Mouse (Mus musculus) limb, embryonic 12.5 days (tissue): ENCODE results near the gene Armc2. TPM values are rescaled to one million over a fixed set of nuclear protein-coding genes. Genes with fewer than 3 reads are reported as not detected.

Source experiments
- ATAC-seq: fragments of 200-750 bp; cut with Nextera tagmentation; 2 replicates; pipeline ENCODE4 v1.8.0; 2017; ENCODE audit warnings: low read depth, moderate TSS enrichment; ENCODE audit not compliant: insufficient number of reproducible peaks, insufficient read depth, low FRiP score, low TSS enrichment
- H3K27ac ChIP-seq: fragments of 300-500 bp; sonication (generic); 2 replicates; pipeline ENCODE4 v1.5.1; 2016; ENCODE audit warnings: mild to moderate bottlenecking, moderate library complexity
- H3K27me3 ChIP-seq: fragments of 300-500 bp; sonication (generic); 2 replicates; pipeline ENCODE4 v1.6.1; 2016; ENCODE audit warnings: mild to moderate bottlenecking, moderate library complexity
- H3K36me3 ChIP-seq: fragments of 300-500 bp; sonication (generic); 2 replicates; pipeline ENCODE4 v1.6.1; 2016; ENCODE audit warnings: mild to moderate bottlenecking, moderate library complexity
- H3K4me1 ChIP-seq: fragments of 300-500 bp; sonication (generic); replicated peaks from 2 replicates; pipeline ENCODE4 v1.6.1; 2016
- H3K4me2 ChIP-seq: fragments of 300-500 bp; sonication (generic); 2 replicates; pipeline ENCODE4 v1.6.1; 2016; ENCODE audit warnings: mild to moderate bottlenecking, moderate library complexity
- H3K4me3 ChIP-seq: fragments of 300-500 bp; sonication (generic); replicated peaks from 2 replicates; pipeline ENCODE4 v1.5.1; 2016; ENCODE audit warnings: mild to moderate bottlenecking
- H3K9ac ChIP-seq: fragments of 300-500 bp; sonication (generic); replicated peaks from 2 replicates; pipeline ENCODE4 v1.6.1; 2016; ENCODE audit warnings: mild to moderate bottlenecking, moderate library complexity
- H3K9me3 ChIP-seq: fragments of 300-500 bp; sonication (generic); 2 replicates; pipeline ENCODE4 v1.6.1; 2016; ENCODE audit warnings: mild to moderate bottlenecking, moderate library complexity
- WGBS: fragments of 180-500 bp; shearing (Covaris S2); methylation state at CpG from one replicate; pipeline ENCODE4 v1.1.7; 2016; 5-methylcytosine and 5-hydroxymethylcytosine counted together
- polyA plus RNA-seq: library from polyadenylated mRNA; unstranded; fragments of >200 nt; fragmentation: Nextera tagmentation; extraction: Ambion mirVana; gene quantifications from 2 replicates; pipeline ENCODE4 v1.2.1, GENCODE M21; 2016

Armc2 gene
- polyA plus RNA-seq, 1 experiment from 2014 or later = 6.1 TPM

- Histone ChIP-seq H3K36me3 (no peaks in the 10 kb centered on the region), H3K9me3 (no peaks in the 10 kb centered on the region; the same call in 1 of the 2 replicates), H3K27me3 (no peaks in the 10 kb centered on the region), H3K4me1 (peaks cover 25% of the 10 kb centered on the region), H3K4me3 (no peak overlapping the region), H3K27ac (no peak overlapping the region), H3K4me2 (no peak overlapping the region), H3K9ac (no peak overlapping the region)
- no peak for ATAC-seq
These were observed 82.8 kb downstream of the Armc2 start for GRCm38 (mm10) chr10:41935476-41935829.

GRCm38 (mm10) chr10:41934633-41935475 is 83.4 kb downstream of the Armc2 start:
- 0 out of 2 replicates have a peak overlapping the region, but pooled peaks have one; percentile 23 for H3K9ac ChIP-seq

GRCm38 (mm10) chr10:41933536-41933935 is 84.7 kb downstream of the Armc2 start:
- Histone ChIP-seq H3K9ac (no peak overlapping the region), H3K4me1 (peaks cover 25% of the 10 kb centered on the region), H3K9me3 (no peaks in the 10 kb centered on the region), H3K36me3 (no peaks in the 10 kb centered on the region), H3K4me2 (no peak overlapping the region), H3K4me3 (no peak overlapping the region), H3K27ac (no peak overlapping the region), H3K27me3 (no peaks in the 10 kb centered on the region)
- 67% methylated on average over 6 of the region's 6 CpGs for WGBS
- no peak for ATAC-seq

More at GRCm38 (mm10) chr10:41934633-41935475, 83.4 kb downstream of the Armc2 start:
- Histone ChIP-seq H3K4me1 (peaks cover 25% of the 10 kb centered on the region), H3K4me2 (peak overlapping the region; percentile 30), H3K36me3 (no peaks in the 10 kb centered on the region), H3K4me3 (no peak overlapping the region), H3K27me3 (no peaks in the 10 kb centered on the region), H3K9me3 (no peaks in the 10 kb centered on the region; the same call in 1 of the 2 replicates), H3K27ac (peak overlapping the region; percentile 31; the same call in 1 of the 2 replicates)
- 30% methylated on average over 21 of the region's 21 CpGs for WGBS
- ATAC-seq = peak; percentile 37; the same call in 1 of the 2 replicates

GRCm38 (mm10) chr10:41932943-41933342 is 85.3 kb downstream of the Armc2 start:
- H3K4me1 ChIP-seq = peaks cover 25% of the 10 kb centered on the region
- no peak overlapping the region for H3K4me2 ChIP-seq
- H3K27ac ChIP-seq = no peak overlapping the region
- H3K36me3 ChIP-seq = no peaks in the 10 kb centered on the region
- no peak overlapping the region for H3K9ac ChIP-seq
- no peak for ATAC-seq
- no peak overlapping the region for H3K4me3 ChIP-seq
- H3K27me3 ChIP-seq = no peaks in the 10 kb centered on the region
- 87% methylated on average over 5 of the region's 5 CpGs for WGBS
- H3K9me3 ChIP-seq = no peaks in the 10 kb centered on the region

- 89% methylated on average over 12 of the region's 12 CpGs for WGBS
- no peak overlapping the region for H3K4me2 ChIP-seq
- no peak overlapping the region for H3K9ac ChIP-seq
- H3K27me3 ChIP-seq = no peaks in the 10 kb centered on the region
- H3K4me1 ChIP-seq = peaks cover 25% of the 10 kb centered on the region
- no peaks in the 10 kb centered on the region for H3K36me3 ChIP-seq
- H3K9me3 ChIP-seq = no peaks in the 10 kb centered on the region
- no peak overlapping the region for H3K4me3 ChIP-seq
- ATAC-seq = no peak
- H3K27ac ChIP-seq = no peak overlapping the region
These were observed 86.3 kb downstream of the Armc2 start for GRCm38 (mm10) chr10:41931962-41932361.

GRCm38 (mm10) chr10:41930966-41931365 is 87.3 kb downstream of the Armc2 start:
- Histone ChIP-seq H3K9me3 (no peaks in the 10 kb centered on the region), H3K4me3 (no peak overlapping the region), H3K27ac (no peak overlapping the region), H3K27me3 (no peaks in the 10 kb centered on the region), H3K4me1 (peaks cover 18% of the 10 kb centered on the region), H3K4me2 (no peak overlapping the region), H3K36me3 (no peaks in the 10 kb centered on the region), H3K9ac (no peak overlapping the region)
- WGBS = 81% methylated on average over 4 of the region's 4 CpGs
- no peak for ATAC-seq

GRCm38 (mm10) chr10:41926726-41927125 is 91.5 kb downstream of the Armc2 start:
- no peak overlapping the region for H3K4me2 ChIP-seq
- H3K9me3 ChIP-seq = no peaks in the 10 kb centered on the region
- H3K9ac ChIP-seq = no peak overlapping the region
- H3K4me1 ChIP-seq = no peaks in the 10 kb centered on the region
- no peak overlapping the region for H3K27ac ChIP-seq
- H3K4me3 ChIP-seq = no peak overlapping the region
- 91% methylated on average over 14 of the region's 14 CpGs for WGBS
- ATAC-seq = no peak
- H3K36me3 ChIP-seq = no peaks in the 10 kb centered on the region
- no peaks in the 10 kb centered on the region for H3K27me3 ChIP-seq

- Histone ChIP-seq H3K4me1 (no peaks in the 10 kb centered on the region), H3K27me3 (no peaks in the 10 kb centered on the region), H3K9ac (no peak overlapping the region), H3K27ac (no peak overlapping the region), H3K36me3 (peaks cover 15% of the 10 kb centered on the region), H3K4me2 (no peak overlapping the region), H3K9me3 (no peaks in the 10 kb centered on the region), H3K4me3 (no peak overlapping the region)
- ATAC-seq = no peak
- WGBS = 91% methylated on average over 8 of the region's 8 CpGs
These were observed 105.8 kb downstream of the Armc2 start for GRCm38 (mm10) chr10:41912290-41912994.

GRCm38 (mm10) chr10:41908899-41909298 is 109.3 kb downstream of the Armc2 start:
- Histone ChIP-seq H3K9ac (no peak overlapping the region), H3K4me1 (no peaks in the 10 kb centered on the region), H3K36me3 (peaks cover 48% of the 10 kb centered on the region), H3K9me3 (no peaks in the 10 kb centered on the region), H3K27me3 (no peaks in the 10 kb centered on the region), H3K27ac (no peak overlapping the region), H3K4me2 (no peak overlapping the region), H3K4me3 (no peak overlapping the region)
- ATAC-seq = no peak
- 77% methylated on average over 6 of the region's 6 CpGs for WGBS

- H3K9me3 ChIP-seq = no peaks in the 10 kb centered on the region
- no peak for ATAC-seq
- H3K4me2 ChIP-seq = no peak overlapping the region
- no peaks in the 10 kb centered on the region for H3K4me1 ChIP-seq
- no peak overlapping the region for H3K27ac ChIP-seq
- H3K4me3 ChIP-seq = no peak overlapping the region
- H3K36me3 ChIP-seq = peaks cover 56% of the 10 kb centered on the region
- WGBS = 91% methylated on average over 4 of the region's 4 CpGs
- H3K9ac ChIP-seq = no peak overlapping the region
- no peaks in the 10 kb centered on the region for H3K27me3 ChIP-seq
These were observed 110.3 kb downstream of the Armc2 start for GRCm38 (mm10) chr10:41907950-41908349.

GRCm38 (mm10) chr10:41907473-41907872 is 110.8 kb downstream of the Armc2 start:
- Histone ChIP-seq H3K9ac (no peak overlapping the region), H3K4me2 (no peak overlapping the region), H3K9me3 (no peaks in the 10 kb centered on the region), H3K4me1 (no peaks in the 10 kb centered on the region), H3K4me3 (no peak overlapping the region), H3K27me3 (no peaks in the 10 kb centered on the region), H3K27ac (no peak overlapping the region), H3K36me3 (peaks cover 61% of the 10 kb centered on the region)
- 83% methylated on average over 11 of the region's 11 CpGs for WGBS
- ATAC-seq = no peak
